Mouse (Mus musculus) CH12.LX (cell line): ENCODE data around the gene Ing1. TPM values are rescaled to one million over a fixed set of nuclear protein-coding genes. Genes with fewer than 3 reads are reported as not detected.

Experiments used
- DNase-seq: peaks from one replicate; pipeline ENCODE4 v3.0.0-alpha.2; 2013; ENCODE audit errors: extremely low read depth
- H3K27ac ChIP-seq: 2 replicates; pipeline ENCODE4 v1.5.1; 2012; ENCODE audit warnings: low read depth, mild to moderate bottlenecking, control low read depth, moderate library complexity; ENCODE audit not compliant: insufficient read depth
- H3K27me3 ChIP-seq: replicated peaks from 2 replicates; pipeline ENCODE3; 2012; ENCODE audit warnings: inconsistent platforms
- H3K36me3 ChIP-seq, 2 experiments: replicated peaks in 1 of 2; 2 replicates each; pipeline versions ENCODE3 to v1.6.1; 2012; ENCODE audit warnings: inconsistent platforms in 1 of 2, low read length in 1 of 2, mild to moderate bottlenecking in 1 of 2, mixed read lengths in 1 of 2, moderate library complexity in 1 of 2; ENCODE audit not compliant: control insufficient read depth in 1 of 2, insufficient read depth in 1 of 2
- H3K4me1 ChIP-seq, 2 experiments: 2 replicates each; pipeline ENCODE4 v1.6.1; 2012; ENCODE audit warnings: inconsistent platforms in 1 of 2, moderate library complexity in 1 of 2; ENCODE audit not compliant: insufficient read depth in 2 of 2, control insufficient read depth in 1 of 2
- H3K4me2 ChIP-seq: 2 replicates; pipeline ENCODE4 v1.6.1; 2012; ENCODE audit warnings: low read depth, mild to moderate bottlenecking, control low read depth; ENCODE audit not compliant: poor library complexity, insufficient read depth, severe bottlenecking
- H3K4me3 ChIP-seq, 3 experiments: fragments of 150-350 bp in 1 of 3; sonication (generic) in 1 of 3; replicated peaks in 1 of 3; 2 replicates each; pipeline versions ENCODE3 to v1.5.1; 2011 to 2012; ENCODE audit warnings: low read depth in 2 of 3, low read length in 2 of 3, mild to moderate bottlenecking in 2 of 3, moderate library complexity in 2 of 3, control low read depth in 1 of 3, improper control_type of control experiment in 1 of 3, inconsistent platforms in 1 of 3, mixed read lengths in 1 of 3; ENCODE audit not compliant: poor library complexity in 1 of 3
- H3K79me2 ChIP-seq: replicated peaks from 2 replicates; pipeline ENCODE4 v1.6.1; 2012; ENCODE audit warnings: mild to moderate bottlenecking, moderate library complexity; ENCODE audit not compliant: control insufficient read depth, poor library complexity, insufficient read depth, severe bottlenecking; ENCODE audit errors: extremely low read depth
- H3K9ac ChIP-seq: 2 replicates; pipeline ENCODE4 v1.6.1; 2012; ENCODE audit warnings: low read depth, mild to moderate bottlenecking, control low read depth, moderate library complexity; ENCODE audit not compliant: insufficient read depth
- H3K9me3 ChIP-seq: replicated peaks from 2 replicates; pipeline ENCODE3; 2012; ENCODE audit warnings: low read length, inconsistent platforms, mixed read lengths
- CHD2 ChIP-seq: IDR thresholded peaks from 2 replicates; pipeline ENCODE4 v1.6.1; 2011; ENCODE audit warnings: low read length, improper control_type of control experiment
- IRF4 ChIP-seq: IDR thresholded peaks from 2 replicates; pipeline ENCODE4 v1.6.1; 2014; ENCODE audit warnings: low read depth, mild to moderate bottlenecking, inconsistent platforms, low read length, improper control_type of control experiment
- JUND ChIP-seq: conservative IDR thresholded peaks from 2 replicates; pipeline ENCODE4 v1.6.1; 2011; ENCODE audit warnings: low read depth, low read length, improper control_type of control experiment
- MAX ChIP-seq: IDR thresholded peaks from 2 replicates; pipeline ENCODE4 v1.6.1; 2011; ENCODE audit warnings: low read length, improper control_type of control experiment
- MEF2A ChIP-seq: IDR thresholded peaks from 2 replicates; pipeline ENCODE4 v1.6.1; 2014; ENCODE audit warnings: low read depth, mild to moderate bottlenecking, inconsistent platforms, low read length, improper control_type of control experiment, borderline replicate concordance
- MYC ChIP-seq: IDR thresholded peaks from 2 replicates; pipeline ENCODE4 v1.6.1; 2011; ENCODE audit warnings: low read depth, mild to moderate bottlenecking, improper control_type of control experiment, low read length
- NELFE ChIP-seq: IDR thresholded peaks from 2 replicates; pipeline ENCODE4 v1.6.1; 2011; ENCODE audit warnings: low read depth, low read length, improper control_type of control experiment
- NRF1 ChIP-seq: IDR thresholded peaks from 2 replicates; pipeline ENCODE4 v1.6.1; 2014; ENCODE audit warnings: low read depth, mild to moderate bottlenecking, inconsistent platforms, low read length, improper control_type of control experiment, moderate library complexity
- PAX5 ChIP-seq: IDR thresholded peaks from 2 replicates; pipeline ENCODE4 v1.6.1; 2012; ENCODE audit warnings: low read length, inconsistent platforms, mixed read lengths
- POLR2A ChIP-seq: IDR thresholded peaks from 2 replicates; pipeline ENCODE4 v1.6.1; 2011; ENCODE audit warnings: low read depth, mild to moderate bottlenecking, improper control_type of control experiment, low read length
- POLR2AphosphoS2 ChIP-seq: IDR thresholded peaks from 2 replicates; pipeline ENCODE4 v1.6.1; 2011; ENCODE audit warnings: low read depth, low read length, improper control_type of control experiment
- TBP ChIP-seq: conservative IDR thresholded peaks from 2 replicates; pipeline ENCODE4 v1.6.1; 2011; ENCODE audit warnings: low read depth, low read length, improper control_type of control experiment
- USF2 ChIP-seq: conservative IDR thresholded peaks from 2 replicates; pipeline ENCODE4 v1.6.1; 2011; ENCODE audit warnings: low read depth, low read length, improper control_type of control experiment
- ZC3H11A ChIP-seq: IDR thresholded peaks from 2 replicates; pipeline ENCODE4 v1.6.1; 2012; ENCODE audit warnings: low read depth, mild to moderate bottlenecking, inconsistent platforms, low read length, improper control_type of control experiment
- ZKSCAN1 ChIP-seq: IDR thresholded peaks from 2 replicates; pipeline ENCODE4 v1.6.1; 2012; ENCODE audit warnings: low read depth, inconsistent platforms, low read length, improper control_type of control experiment, borderline replicate concordance
- ZMIZ1 ChIP-seq: IDR thresholded peaks from 2 replicates; pipeline ENCODE4 v1.6.1; 2012; ENCODE audit warnings: low read depth, mild to moderate bottlenecking, inconsistent platforms, low read length, improper control_type of control experiment
- ZNF384 ChIP-seq: IDR thresholded peaks from 2 replicates; pipeline ENCODE4 v1.6.1; 2012; ENCODE audit warnings: low read depth, low read length, improper control_type of control experiment, inconsistent platforms
- dilution Hi-C: fragments of 300-500 bp; cut with MboI; formaldehyde crosslinking; loops from 2 replicates; pipeline ENCODE4 v1.14.3; 2020; ENCODE audit warnings: low sequenced_read_pairs; ENCODE audit not compliant: extremely low pct_unique_long_range_greater_than_20kb, extremely low pct_ligation_motif_present
- in situ Hi-C: fragments of 300-500 bp; cut with MboI; formaldehyde crosslinking; loops from 3 replicates; pipeline ENCODE4 v1.14.3; 2019; ENCODE audit warnings: low sequenced_read_pairs, low pct_ligation_motif_present, low pct_unique_long_range_greater_than_20kb, mixed read lengths
- polyA plus RNA-seq: library from polyadenylated mRNA; unstranded; fragments of >175 nt; gene quantifications from 2 replicates; pipeline ENCODE4 v1.2.1, GENCODE M21; 2012; ENCODE audit warnings: low read depth; ENCODE audit not compliant: insufficient read length
- total RNA-seq, 2 experiments: library from RNA; depleted of rRNA; stranded (reverse); fragments of 300-350 nt in 1 of 2; fragments of >200 nt in 1 of 2; gene quantifications; 2 replicates each; pipeline ENCODE4 v1.2.3; 2012 to 2014

Ing1 gene
- total and polyA plus RNA-seq, 3 experiments, result 30.9 to 47.8 (median 33.8) TPM

GRCm38 (mm10) chr8:11571950-11572349, 16.6 kb downstream of the Ing1 start:
- in situ Hi-C loops, result no loop called here
- TF ChIP-seq POLR2AphosphoS2, result no peak
- no peak for TF ChIP-seq CHD2
- no peak for TF ChIP-seq MEF2A
- no peak for TF ChIP-seq MAX
- no peak for TF ChIP-seq JUND
- TF ChIP-seq, all 38 proteins: peak for 0
- Histone ChIP-seq H3K27me3 (no peaks in the 10 kb centered on the region), H3K36me3 (peaks cover 2% of the 10 kb centered on the region in 2 experiments), H3K79me2 (no peaks in the 10 kb centered on the region), H3K27ac (no peak overlapping the region), H3K9me3 (peaks cover 2% of the 10 kb centered on the region), H3K4me1 (peaks cover 27 to 54% of the 10 kb centered on the region in 2 experiments), H3K9ac (no peak overlapping the region), H3K4me3 (no peak overlapping the region), H3K4me2 (no peak overlapping the region)
- dilution Hi-C loops, result no loop called here
- DNase-seq, result no peak

- Histone ChIP-seq H3K27ac (no peak overlapping the region), H3K4me3 (no peak overlapping the region), H3K9me3 (peaks cover 2% of the 10 kb centered on the region), H3K27me3 (no peaks in the 10 kb centered on the region), H3K79me2 (no peaks in the 10 kb centered on the region), H3K9ac (no peak overlapping the region), H3K36me3 (no peaks in the 10 kb centered on the region), H3K4me1 (peaks cover 27 to 54% of the 10 kb centered on the region in 2 experiments), H3K4me2 (0 out of 2 replicates have a peak overlapping the region, but pooled peaks have one; percentile 4)
- in situ Hi-C loops (no loop called here), dilution Hi-C loops (no loop called here)
- no peak for DNase-seq
- no peak for TF ChIP-seq USF2
- TF ChIP-seq MAX, result no peak
- TF ChIP-seq IRF4, result no peak
- TF ChIP-seq MEF2A, result no peak
- no peak for TF ChIP-seq ZNF384
- TF ChIP-seq NELFE, result no peak
- TF ChIP-seq ZC3H11A, result no peak
- no peak for TF ChIP-seq PAX5
- TF ChIP-seq ZMIZ1, result no peak
- no peak for TF ChIP-seq ZKSCAN1
- no peak for TF ChIP-seq POLR2A
- TF ChIP-seq TBP, result no peak
- no peak for TF ChIP-seq POLR2AphosphoS2
- no peak for TF ChIP-seq MYC
- no peak for TF ChIP-seq NRF1
Measured at GRCm38 (mm10) chr8:11572428-11572827, 17.1 kb downstream of the Ing1 start.
